Mouse (Mus musculus): ENCODE data around the gene Brox. TPM values are rescaled to one million over a fixed set of nuclear protein-coding genes. Genes with fewer than 3 reads are reported as not detected.

Gene Brox
- total and polyA plus RNA-seq, 3 experiments: 5.4 to 85.9 (median 81.9) TPM

DNA sequence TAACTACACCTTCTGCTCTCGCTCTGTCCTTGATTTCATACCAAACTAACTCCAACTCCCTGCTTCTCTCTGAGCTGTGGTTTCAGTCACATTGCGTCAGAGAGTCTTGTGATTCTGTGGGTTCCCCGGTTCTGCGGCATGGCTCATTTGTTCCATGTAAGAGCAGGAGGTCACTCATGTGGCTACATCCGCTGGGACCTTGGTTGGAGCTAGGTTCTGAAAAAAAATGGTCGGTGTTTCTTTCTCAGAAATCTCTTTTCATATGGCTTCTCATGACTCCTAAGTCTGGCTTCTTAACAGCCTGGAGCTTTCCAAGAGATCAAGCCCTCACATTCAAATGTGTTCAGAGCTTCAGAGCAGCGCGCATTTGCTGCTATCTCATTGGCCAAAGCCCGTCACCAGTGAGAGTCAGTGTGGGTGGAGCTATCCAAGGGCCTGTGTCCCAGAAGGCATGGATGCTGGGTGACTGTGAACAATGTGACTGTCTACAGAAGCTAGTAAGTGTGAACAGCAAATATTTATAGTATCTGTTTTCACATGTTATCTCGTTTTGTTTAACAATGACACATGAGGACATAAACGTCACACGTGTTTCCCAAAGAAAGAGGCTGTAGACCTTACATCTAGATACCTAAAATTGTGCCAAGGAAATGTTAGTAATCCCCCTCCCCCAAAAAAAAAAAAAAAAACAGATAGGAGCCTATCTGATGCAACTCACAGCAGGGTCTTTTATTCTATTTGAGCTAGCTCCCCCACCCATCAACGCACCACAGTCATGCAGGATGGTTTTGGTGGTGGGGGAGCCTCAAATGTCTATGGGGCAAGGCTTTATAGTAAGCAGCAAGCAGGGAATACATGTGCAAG lies 32.7 kb downstream of the Brox start:
- no peak overlapping the region for H3K4me3 ChIP-seq (ENCODE audit: low read depth, low read length)
- no peaks in the 10 kb centered on the region for H3K9me3 ChIP-seq (replicated peaks)
- ATAC-seq (ENCODE audit: extremely low read depth, insufficient number of reproducible peaks, low FRiP score, poor library complexity, severe bottlenecking): no peak
- DNase-seq (ENCODE audit: low spot score): no peak
- peaks cover 14% of the 10 kb centered on the region for H3K27me3 ChIP-seq (ENCODE audit: insufficient read depth, low read length)
- H3K4me1 ChIP-seq (ENCODE audit: insufficient read depth, low read depth, low read length): peaks cover 13% of the 10 kb centered on the region
- TF ChIP-seq GATA2 (IDR thresholded peaks at IDR 0.05; ENCODE audit: borderline replicate concordance, low read depth, low read length): no peak
- TF ChIP-seq POLR2AphosphoS5 (IDR thresholded peaks at IDR 0.05; ENCODE audit: insufficient replicate concordance, low read depth, low read length): no peak
- no peak for TF ChIP-seq TAL1 (conservative IDR thresholded peaks at IDR 0.05; ENCODE audit: low read depth, low read length)
- no peaks in the 10 kb centered on the region for H3K36me3 ChIP-seq (replicated peaks)

DNA sequence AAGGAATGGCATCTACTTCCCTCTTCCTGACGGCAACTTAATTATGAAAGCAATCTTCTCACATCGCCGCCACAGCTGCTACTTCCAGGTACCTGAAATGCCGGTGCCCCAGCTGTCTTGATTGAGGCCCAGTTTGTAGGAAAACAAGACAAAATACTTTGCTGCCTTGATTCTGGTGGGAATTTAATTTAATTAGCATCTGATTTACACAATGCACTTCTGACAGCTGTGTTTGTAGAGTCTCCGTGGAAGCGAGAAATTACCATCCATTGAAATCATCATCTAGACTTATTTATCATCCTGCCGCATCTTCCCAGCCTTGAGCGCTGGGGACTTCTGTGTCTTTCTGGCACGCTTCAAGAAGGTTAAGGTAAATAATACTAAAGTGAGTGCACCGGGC lies 44.5 kb downstream of the Brox start:
- H3K36me3 ChIP-seq (replicated peaks): no peaks in the 10 kb centered on the region
- H3K4me1 ChIP-seq (ENCODE audit: insufficient read depth, low read depth, low read length): no peaks in the 10 kb centered on the region
- peaks cover 2% of the 10 kb centered on the region; the same call in 1 of the 2 replicates for H3K27me3 ChIP-seq (ENCODE audit: insufficient read depth, low read length)
- TF ChIP-seq GATA2 (IDR thresholded peaks at IDR 0.05; ENCODE audit: borderline replicate concordance, low read depth, low read length) (no peak), TAL1 (conservative IDR thresholded peaks at IDR 0.05; ENCODE audit: low read depth, low read length) (no peak), POLR2AphosphoS5 (IDR thresholded peaks at IDR 0.05; ENCODE audit: insufficient replicate concordance, low read depth, low read length) (no peak), CTCF (IDR thresholded peaks at IDR 0.05; ENCODE audit: low read depth, low read length) (no peak), GATA1 (IDR thresholded peaks at IDR 0.05; ENCODE audit: borderline replicate concordance, low read length) (no peak)
- ATAC-seq (ENCODE audit: extremely low read depth, insufficient number of reproducible peaks, low FRiP score, poor library complexity, severe bottlenecking) (no peak), DNase-seq (ENCODE audit: low spot score) (no peak)
- no peaks in the 10 kb centered on the region for H3K9me3 ChIP-seq (replicated peaks)
- no peak overlapping the region for H3K4me3 ChIP-seq (ENCODE audit: low read depth, low read length)

DNA sequence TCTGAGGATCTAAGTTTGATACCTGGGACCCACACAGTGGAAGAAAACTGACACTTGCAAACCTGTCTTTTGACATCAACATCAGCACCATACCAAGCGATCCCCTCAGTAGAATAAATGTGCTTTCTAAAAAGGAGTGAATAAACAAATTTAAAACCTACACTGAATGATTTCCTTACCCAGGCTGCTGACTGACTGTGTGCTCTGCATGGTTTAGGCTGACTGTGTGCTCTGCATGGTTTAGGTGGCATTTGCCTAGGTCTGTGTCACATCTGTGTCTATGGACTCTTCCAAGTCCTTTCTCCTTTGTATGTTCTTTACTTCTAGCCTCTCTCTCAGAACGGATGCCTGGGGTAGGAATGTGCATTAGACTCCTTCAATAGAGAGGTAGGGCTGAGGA lies 45.3 kb downstream of the Brox start:
- Histone ChIP-seq H3K27me3 (ENCODE audit: insufficient read depth, low read length) (peaks cover 2% of the 10 kb centered on the region; the same call in 1 of the 2 replicates), H3K4me3 (ENCODE audit: low read depth, low read length) (no peak overlapping the region), H3K9me3 (replicated peaks) (no peaks in the 10 kb centered on the region), H3K4me1 (ENCODE audit: insufficient read depth, low read depth, low read length) (no peaks in the 10 kb centered on the region), H3K36me3 (replicated peaks) (no peaks in the 10 kb centered on the region)
- TF ChIP-seq GATA2 (IDR thresholded peaks at IDR 0.05; ENCODE audit: borderline replicate concordance, low read depth, low read length): no peak
- TF ChIP-seq POLR2AphosphoS5 (IDR thresholded peaks at IDR 0.05; ENCODE audit: insufficient replicate concordance, low read depth, low read length): no peak
- no peak for TF ChIP-seq TAL1 (conservative IDR thresholded peaks at IDR 0.05; ENCODE audit: low read depth, low read length)
- no peak for TF ChIP-seq CTCF (IDR thresholded peaks at IDR 0.05; ENCODE audit: low read depth, low read length)
- TF ChIP-seq GATA1 (IDR thresholded peaks at IDR 0.05; ENCODE audit: borderline replicate concordance, low read length): no peak
- no peak for DNase-seq (ENCODE audit: low spot score)
- no peak for ATAC-seq (ENCODE audit: extremely low read depth, insufficient number of reproducible peaks, low FRiP score, poor library complexity, severe bottlenecking)

DNA sequence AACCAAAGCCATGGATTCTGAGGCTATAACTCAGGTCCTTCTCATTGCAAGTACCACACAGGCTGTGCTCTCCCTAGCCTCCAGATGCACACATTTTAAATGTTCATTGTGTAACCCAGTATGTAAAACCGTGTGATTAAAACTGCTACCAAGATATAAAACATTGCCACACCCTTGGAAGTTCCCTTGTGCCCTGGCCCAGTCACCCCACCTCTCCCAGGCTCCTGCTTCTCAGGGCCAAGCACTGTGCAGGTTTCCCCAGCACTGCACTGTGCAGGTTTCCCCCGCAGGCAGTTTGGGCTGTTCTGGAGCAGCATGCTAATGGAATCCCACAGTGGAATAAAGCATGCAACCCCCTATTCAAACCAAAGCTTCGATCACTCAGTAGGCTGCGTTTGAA lies 46.5 kb downstream of the Brox start:
- no peaks in the 10 kb centered on the region for H3K9me3 ChIP-seq (replicated peaks)
- H3K36me3 ChIP-seq (replicated peaks): no peaks in the 10 kb centered on the region
- H3K4me3 ChIP-seq (ENCODE audit: low read depth, low read length): no peak overlapping the region
- no peak for DNase-seq (ENCODE audit: low spot score)
- peaks cover 2% of the 10 kb centered on the region; the same call in 1 of the 2 replicates for H3K27me3 ChIP-seq (ENCODE audit: insufficient read depth, low read length)
- H3K4me1 ChIP-seq (ENCODE audit: insufficient read depth, low read depth, low read length): no peaks in the 10 kb centered on the region
- no peak for TF ChIP-seq CTCF (IDR thresholded peaks at IDR 0.05; ENCODE audit: low read depth, low read length)
- no peak for TF ChIP-seq POLR2AphosphoS5 (IDR thresholded peaks at IDR 0.05; ENCODE audit: insufficient replicate concordance, low read depth, low read length)
- no peak for TF ChIP-seq GATA2 (IDR thresholded peaks at IDR 0.05; ENCODE audit: borderline replicate concordance, low read depth, low read length)
- no peak for TF ChIP-seq TAL1 (conservative IDR thresholded peaks at IDR 0.05; ENCODE audit: low read depth, low read length)
- no peak for TF ChIP-seq GATA1 (IDR thresholded peaks at IDR 0.05; ENCODE audit: borderline replicate concordance, low read length)
- no peak for ATAC-seq (ENCODE audit: extremely low read depth, insufficient number of reproducible peaks, low FRiP score, poor library complexity, severe bottlenecking)

DNA sequence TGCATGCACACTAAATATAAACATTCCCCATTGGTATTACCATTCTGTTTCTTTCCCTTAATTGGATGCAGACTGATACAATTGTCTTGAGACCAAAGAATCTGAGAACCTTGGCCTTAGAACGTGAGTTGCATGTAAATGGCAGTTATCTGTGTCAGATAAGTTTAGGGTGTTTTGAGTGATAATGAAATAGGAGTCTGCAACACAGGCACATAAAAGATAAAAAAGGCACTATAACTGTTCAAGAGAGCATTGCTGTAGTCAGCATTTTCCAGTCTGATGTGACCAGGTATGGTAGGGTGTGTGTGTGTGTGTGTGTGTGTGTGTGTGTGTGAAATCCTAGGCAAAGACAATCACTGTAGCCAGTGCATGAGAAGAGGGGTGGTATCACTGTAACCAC lies 48.9 kb downstream of the Brox start:
- H3K4me1 ChIP-seq (ENCODE audit: insufficient read depth, low read depth, low read length): no peaks in the 10 kb centered on the region
- H3K27me3 ChIP-seq (ENCODE audit: insufficient read depth, low read length): peaks cover 2% of the 10 kb centered on the region; the same call in 1 of the 2 replicates
- no peaks in the 10 kb centered on the region for H3K36me3 ChIP-seq (replicated peaks)
- no peak overlapping the region for H3K4me3 ChIP-seq (ENCODE audit: low read depth, low read length)
- TF ChIP-seq GATA1 (IDR thresholded peaks at IDR 0.05; ENCODE audit: borderline replicate concordance, low read length) (no peak), POLR2AphosphoS5 (IDR thresholded peaks at IDR 0.05; ENCODE audit: insufficient replicate concordance, low read depth, low read length) (no peak), CTCF (IDR thresholded peaks at IDR 0.05; ENCODE audit: low read depth, low read length) (no peak), GATA2 (IDR thresholded peaks at IDR 0.05; ENCODE audit: borderline replicate concordance, low read depth, low read length) (no peak), TAL1 (conservative IDR thresholded peaks at IDR 0.05; ENCODE audit: low read depth, low read length) (no peak)
- no peak for DNase-seq (ENCODE audit: low spot score)
- ATAC-seq (ENCODE audit: extremely low read depth, insufficient number of reproducible peaks, low FRiP score, poor library complexity, severe bottlenecking): no peak
- no peaks in the 10 kb centered on the region for H3K9me3 ChIP-seq (replicated peaks)

DNA sequence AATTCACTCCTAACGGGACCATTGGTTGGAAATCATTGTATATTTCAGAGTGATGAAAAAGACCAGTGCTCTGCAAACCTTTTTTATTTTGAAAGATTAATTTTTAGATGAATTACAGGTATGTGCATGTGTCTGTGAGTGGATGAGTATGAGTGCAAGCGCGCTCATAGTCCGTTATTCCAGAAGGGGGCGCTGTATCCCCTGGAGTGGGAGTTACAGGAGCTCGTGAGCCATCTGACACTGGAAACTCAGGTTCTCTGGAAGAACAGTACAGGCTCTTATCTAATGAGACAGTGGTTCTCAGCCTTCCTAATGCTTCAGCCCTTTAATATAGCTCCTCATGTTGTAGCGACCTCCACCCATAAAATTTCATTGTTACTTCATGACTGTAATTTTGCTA lies 53.8 kb downstream of the Brox start:
- Histone ChIP-seq H3K4me1 (ENCODE audit: insufficient read depth, low read depth, low read length) (no peaks in the 10 kb centered on the region), H3K27me3 (ENCODE audit: insufficient read depth, low read length) (no peaks in the 10 kb centered on the region), H3K9me3 (replicated peaks) (no peaks in the 10 kb centered on the region), H3K4me3 (ENCODE audit: low read depth, low read length) (no peak overlapping the region), H3K36me3 (replicated peaks) (no peaks in the 10 kb centered on the region)
- TF ChIP-seq TAL1 (conservative IDR thresholded peaks at IDR 0.05; ENCODE audit: low read depth, low read length): no peak
- TF ChIP-seq GATA1 (IDR thresholded peaks at IDR 0.05; ENCODE audit: borderline replicate concordance, low read length): no peak
- TF ChIP-seq GATA2 (IDR thresholded peaks at IDR 0.05; ENCODE audit: borderline replicate concordance, low read depth, low read length): no peak
- TF ChIP-seq POLR2AphosphoS5 (IDR thresholded peaks at IDR 0.05; ENCODE audit: insufficient replicate concordance, low read depth, low read length): no peak
- TF ChIP-seq CTCF (IDR thresholded peaks at IDR 0.05; ENCODE audit: low read depth, low read length): no peak
- ATAC-seq (ENCODE audit: extremely low read depth, insufficient number of reproducible peaks, low FRiP score, poor library complexity, severe bottlenecking) (no peak), DNase-seq (ENCODE audit: low spot score) (no peak)
